Mouse (Mus musculus) granulocyte monocyte progenitor cell, adult 5-6 weeks (primary cell): ENCODE results near the gene Gm21778. TPM values are rescaled to one million over a fixed set of nuclear protein-coding genes. Genes with fewer than 3 reads are reported as not detected.
"Not testable (repeated sequence)": the region's sequence is repeated elsewhere in the genome, so short reads cannot be mapped to it uniquely, and the experiment has no call there.

Experiments
- ATAC-seq: replicated peaks from 2 replicates; pipeline ENCODE4 v1.8.0; 2016; ENCODE audit warnings: mild to moderate bottlenecking, moderate TSS enrichment, inconsistent platforms; ENCODE audit not compliant: poor library complexity, severe bottlenecking
- total RNA-seq, 2 experiments: library from RNA; stranded (forward) in 1 of 2; stranded (reverse) in 1 of 2; fragments of 200-712, 200-1000 nt in 1 of 2; fragments of >200 nt in 1 of 2; fragmentation: Nextera tagmentation in 1 of 2; gene quantifications; 2 replicates each; pipeline ENCODE4 v1.2.3; 2014 to 2017

Gm21778 gene
- total RNA-seq (2014; fragmentation: Nextera tagmentation) (not detected in 2 replicates), total RNA-seq (2017) (not detected in 2 replicates)

DNA sequence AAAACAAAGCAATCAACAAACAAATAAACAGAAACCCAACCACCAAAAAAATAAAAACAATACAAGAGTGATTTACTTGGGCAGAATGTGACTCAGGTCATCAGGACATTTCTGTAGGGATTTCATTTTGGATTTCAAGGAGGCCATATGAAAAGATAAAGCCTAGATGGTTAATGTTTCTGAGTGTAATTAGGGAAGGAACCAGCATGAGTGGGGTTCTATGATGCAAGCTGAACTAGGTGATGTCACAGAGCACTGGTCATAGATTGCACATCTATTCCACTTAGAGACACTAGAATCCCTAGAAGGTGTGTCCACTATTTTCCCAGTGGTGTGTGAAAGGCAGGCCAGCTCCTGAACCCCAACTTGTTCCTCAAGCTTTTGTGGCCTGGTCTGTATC lies at the start of gene Gm21778:
Gene Gm21778, plus strand, starts transcription at position 301 of the 400 bp plus-strand sequence.
- not testable (repeated sequence) for ATAC-seq

Other genes starting within 250 kb of the Gm21778 start
- not detected in 2 replicates for gene Gm20914, start 216.5 kb upstream of the Gm21778 start, total RNA-seq (2014; fragmentation: Nextera tagmentation)
- not detected in 2 replicates for gene Gm20914, start 216.5 kb upstream of the Gm21778 start, total RNA-seq (2017)
- not detected in 2 replicates for gene Gm28171, start 149.1 kb upstream of the Gm21778 start, total RNA-seq (2014; fragmentation: Nextera tagmentation)
- not detected in 2 replicates for gene Gm28171, start 149.1 kb upstream of the Gm21778 start, total RNA-seq (2017)